Mouse (Mus musculus) kidney, adult 2 months (tissue): ENCODE measurements around the gene 2900011O08Rik.

ENCODE experiments used
- CTCF ChIP-seq: fragments of 200-500 bp; conservative IDR thresholded peaks from 2 replicates; pipeline ENCODE4 v1.5.1; 2011; ENCODE audit warnings: low read depth, mild to moderate bottlenecking, control low read depth, low read length, moderate library complexity, mixed read lengths; ENCODE audit not compliant: insufficient read depth, insufficient read length
- POLR2A ChIP-seq: fragments of 200-500 bp; IDR thresholded peaks from one replicate; pipeline ENCODE4 v1.6.1; 2011; ENCODE audit warnings: low read depth, low read length, control low read depth

DNA sequence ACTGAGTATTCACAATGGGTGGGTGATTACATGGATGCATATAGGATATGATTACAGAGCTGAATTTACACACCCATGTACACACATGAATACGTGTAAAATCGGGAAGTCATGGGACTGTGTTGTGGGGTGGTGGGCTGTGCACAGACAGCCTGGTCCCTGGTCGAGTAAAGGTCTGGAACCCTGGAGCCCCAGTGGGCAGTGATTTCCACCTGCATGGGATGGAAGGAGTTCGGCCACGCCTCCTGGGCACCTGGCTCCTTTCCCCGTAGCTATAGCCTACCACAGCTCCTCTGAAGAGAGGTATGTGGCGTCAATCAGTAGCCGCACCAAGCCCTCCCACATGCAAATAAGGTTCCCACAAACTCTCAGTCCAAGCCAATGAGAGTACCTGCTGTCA is 30.9 kb downstream of the 2900011O08Rik start:
- TF ChIP-seq CTCF (no peak), POLR2A (no peak)
